Mouse (Mus musculus) limb, embryonic 13.5 days (tissue): ENCODE measurements around the gene Id1. TPM values are rescaled to one million over a fixed set of nuclear protein-coding genes. Genes with fewer than 3 reads are reported as not detected.
A peak's percentile ranks its signal among the peaks of the same experiment; 100 is the strongest.

Experiments used
- ATAC-seq: fragments of 200-750 bp; cut with Nextera tagmentation; 2 replicates; pipeline ENCODE4 v1.8.0; 2017; ENCODE audit warnings: low read depth, moderate number of reproducible peaks, moderate TSS enrichment; ENCODE audit not compliant: low FRiP score
- H3K27ac ChIP-seq: fragments of 300-500 bp; sonication (generic); 2 replicates; pipeline ENCODE4 v1.5.1; 2015; ENCODE audit warnings: inconsistent platforms, mild to moderate bottlenecking, moderate library complexity
- H3K27me3 ChIP-seq: fragments of 300-500 bp; sonication (generic); 2 replicates; pipeline ENCODE4 v1.6.1; 2015; ENCODE audit warnings: mild to moderate bottlenecking, inconsistent platforms
- H3K36me3 ChIP-seq: fragments of 300-500 bp; sonication (generic); 2 replicates; pipeline ENCODE4 v1.6.1; 2015; ENCODE audit warnings: inconsistent platforms, mild to moderate bottlenecking, moderate library complexity
- H3K4me1 ChIP-seq: fragments of 300-500 bp; sonication (generic); 2 replicates; pipeline ENCODE4 v1.6.1; 2015; ENCODE audit warnings: inconsistent platforms
- H3K4me2 ChIP-seq: fragments of 300-500 bp; sonication (generic); replicated peaks from 2 replicates; pipeline ENCODE4 v1.6.1; 2015; ENCODE audit warnings: inconsistent platforms, mild to moderate bottlenecking, moderate library complexity
- H3K4me3 ChIP-seq: fragments of 300-500 bp; sonication (generic); 2 replicates; pipeline ENCODE4 v1.5.1; 2015; ENCODE audit warnings: moderate library complexity, mild to moderate bottlenecking, inconsistent platforms
- H3K9ac ChIP-seq: fragments of 300-500 bp; sonication (generic); 2 replicates; pipeline ENCODE4 v1.6.1; 2015; ENCODE audit warnings: mild to moderate bottlenecking, inconsistent platforms
- H3K9me3 ChIP-seq: fragments of 300-500 bp; sonication (generic); 2 replicates; pipeline ENCODE4 v1.6.1; 2016; ENCODE audit warnings: inconsistent platforms
- WGBS: fragments of 180-500 bp; shearing (Covaris S2); methylation state at CpG from one replicate; pipeline ENCODE4 v1.1.7; 2015; 5-methylcytosine and 5-hydroxymethylcytosine counted together
- polyA plus RNA-seq: library from polyadenylated mRNA; unstranded; fragments of >200 nt; fragmentation: Nextera tagmentation; extraction: Ambion mirVana; gene quantifications from 2 replicates; pipeline ENCODE4 v1.2.1, GENCODE M21; 2015

The Id1 gene
- polyA plus RNA-seq, 1 experiment from 2014 or later = 236 TPM

DNA sequence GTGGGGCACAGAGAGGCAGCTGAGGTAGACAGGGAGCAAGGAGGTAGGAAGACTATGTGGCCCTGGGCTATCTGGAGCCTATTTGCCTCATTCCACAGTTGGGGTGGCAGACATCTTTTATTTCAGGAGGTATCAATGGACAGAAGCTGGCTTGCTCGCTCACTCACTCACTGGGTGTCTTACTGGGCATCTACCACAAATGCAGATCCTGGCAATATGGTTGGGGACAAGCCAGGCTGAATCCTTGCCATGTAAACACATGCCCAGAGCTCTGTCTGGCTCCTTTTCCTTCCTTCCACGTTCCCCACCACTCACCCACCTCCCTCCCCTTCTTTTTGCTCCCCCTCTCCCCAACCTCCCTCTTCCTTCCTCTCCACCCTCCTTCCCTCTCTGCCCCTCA lies 21.4 kb downstream of the Id1 start:
- no peaks in the 10 kb centered on the region for H3K9me3 ChIP-seq
- H3K4me3 ChIP-seq = no peak overlapping the region
- peaks cover 2% of the 10 kb centered on the region; the same call in 1 of the 2 replicates for H3K36me3 ChIP-seq
- ATAC-seq = no peak
- WGBS = 54% methylated on average over 2 of the region's 2 CpGs
- no peak overlapping the region for H3K27ac ChIP-seq
- no peaks in the 10 kb centered on the region for H3K27me3 ChIP-seq
- H3K4me1 ChIP-seq = peaks cover 24% of the 10 kb centered on the region
- H3K4me2 ChIP-seq = no peak overlapping the region
- no peak overlapping the region for H3K9ac ChIP-seq

DNA sequence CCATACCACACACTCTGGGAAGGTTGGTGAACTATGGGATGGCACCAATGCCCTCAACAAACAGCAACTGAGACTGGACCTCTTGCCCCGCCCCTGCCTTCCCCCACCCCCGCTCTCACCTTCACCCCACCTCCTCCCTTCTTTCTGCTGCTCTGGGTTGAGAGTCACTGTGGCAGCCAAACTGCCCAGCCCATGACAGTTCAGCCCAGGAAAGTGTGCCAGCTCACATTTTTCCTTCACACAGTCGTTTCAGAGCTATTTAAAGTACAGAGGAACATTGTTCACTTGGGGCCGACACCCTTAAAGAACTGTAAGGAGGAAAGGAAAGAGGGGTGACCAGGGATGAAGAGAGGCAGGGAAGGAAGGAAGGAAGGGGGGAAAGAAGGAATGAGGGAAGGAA lies 22.3 kb downstream of the Id1 start:
- Histone ChIP-seq H3K9ac (no peak overlapping the region), H3K4me2 (no peak overlapping the region), H3K4me1 (peaks cover 24% of the 10 kb centered on the region), H3K4me3 (no peak overlapping the region), H3K27ac (no peak overlapping the region; the same call in 1 of the 2 replicates), H3K36me3 (peaks cover 2% of the 10 kb centered on the region; the same call in 1 of the 2 replicates), H3K9me3 (no peaks in the 10 kb centered on the region), H3K27me3 (no peaks in the 10 kb centered on the region)
- ATAC-seq = no peak
- 57% methylated on average over 4 of the region's 4 CpGs for WGBS

DNA sequence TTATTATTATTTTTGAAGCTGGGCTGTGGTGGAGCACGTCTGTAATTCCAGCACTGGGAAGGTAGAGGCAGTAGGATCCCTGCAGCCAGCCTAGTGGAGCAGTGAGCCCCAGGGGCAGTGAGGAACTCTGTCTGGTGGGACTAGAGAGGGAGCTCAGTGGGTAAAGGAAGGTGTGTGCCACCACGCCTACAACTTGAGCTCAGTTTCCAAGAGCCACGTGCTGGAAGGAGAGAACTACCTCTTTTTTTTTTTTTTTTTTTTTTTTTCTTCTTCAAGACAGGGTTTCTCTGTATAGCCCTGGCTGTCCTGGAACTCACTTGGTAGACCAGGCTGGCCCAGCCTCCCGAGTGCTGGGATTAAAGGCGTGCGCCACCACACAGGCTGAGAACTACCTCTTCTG lies 27.3 kb downstream of the Id1 start:
- no peak overlapping the region for H3K27ac ChIP-seq
- no peaks in the 10 kb centered on the region for H3K27me3 ChIP-seq
- H3K9ac ChIP-seq = no peak overlapping the region; the same call in 1 of the 2 replicates
- no peak overlapping the region for H3K4me3 ChIP-seq
- no peak overlapping the region for H3K4me2 ChIP-seq
- H3K36me3 ChIP-seq = peaks cover 2% of the 10 kb centered on the region; the same call in 1 of the 2 replicates
- ATAC-seq = no peak
- H3K4me1 ChIP-seq = peaks cover 41% of the 10 kb centered on the region
- H3K9me3 ChIP-seq = no peaks in the 10 kb centered on the region
- 77% methylated on average over 6 of the region's 6 CpGs for WGBS

DNA sequence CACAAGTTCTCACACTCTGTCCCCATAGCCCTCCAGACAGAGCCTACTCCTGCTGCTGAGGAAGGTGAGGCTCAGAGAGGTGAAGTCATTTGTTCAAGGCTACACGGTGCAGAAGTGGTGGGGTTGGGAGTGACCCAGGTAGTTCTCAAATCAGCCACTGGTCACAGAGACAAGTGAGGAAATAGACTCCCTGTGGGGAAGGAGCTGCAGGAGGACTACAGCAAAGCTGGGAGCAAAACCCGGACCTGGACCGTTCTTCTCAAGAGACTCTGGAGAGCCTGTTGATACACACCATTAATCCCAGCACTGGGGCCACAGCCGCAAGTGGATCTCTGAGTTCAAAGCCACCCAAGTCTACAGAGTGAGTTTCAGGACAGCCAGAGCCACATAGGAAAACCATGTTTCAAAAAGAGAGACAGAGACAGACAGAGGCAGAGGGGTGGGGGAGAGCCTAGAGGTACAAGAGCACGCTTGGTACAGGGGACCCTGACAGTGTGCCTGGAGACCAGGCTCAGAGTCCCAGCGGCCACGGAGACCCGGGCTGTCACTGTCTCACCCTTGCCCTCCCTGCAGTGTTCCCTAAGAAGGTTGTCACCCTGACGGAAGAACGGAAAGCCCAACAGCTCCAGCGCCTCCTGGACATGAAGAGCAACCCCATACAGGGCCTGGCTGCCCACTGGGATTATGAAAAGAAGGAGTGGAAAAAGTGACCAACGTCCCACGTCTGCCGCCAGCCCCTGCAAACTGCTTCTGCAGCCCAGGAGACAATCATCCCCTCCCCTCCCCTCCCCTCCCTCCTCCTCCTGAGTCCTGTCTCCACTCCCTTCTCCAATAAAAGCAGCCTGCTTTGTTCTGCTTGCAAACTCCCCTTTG lies 28.4 kb downstream of the Id1 start:
- no peak overlapping the region for H3K4me3 ChIP-seq
- peak overlapping the region; percentile 46 for H3K4me2 ChIP-seq
- peaks cover 2% of the 10 kb centered on the region; the same call in 1 of the 2 replicates for H3K36me3 ChIP-seq
- no peak for ATAC-seq
- H3K27me3 ChIP-seq = no peaks in the 10 kb centered on the region
- H3K9ac ChIP-seq = peak overlapping the region; percentile 54
- 9% methylated on average over 14 of the region's 14 CpGs for WGBS
- H3K9me3 ChIP-seq = no peaks in the 10 kb centered on the region
- H3K4me1 ChIP-seq = peaks cover 38% of the 10 kb centered on the region
- no peak overlapping the region; the same call in 1 of the 2 replicates for H3K27ac ChIP-seq

DNA sequence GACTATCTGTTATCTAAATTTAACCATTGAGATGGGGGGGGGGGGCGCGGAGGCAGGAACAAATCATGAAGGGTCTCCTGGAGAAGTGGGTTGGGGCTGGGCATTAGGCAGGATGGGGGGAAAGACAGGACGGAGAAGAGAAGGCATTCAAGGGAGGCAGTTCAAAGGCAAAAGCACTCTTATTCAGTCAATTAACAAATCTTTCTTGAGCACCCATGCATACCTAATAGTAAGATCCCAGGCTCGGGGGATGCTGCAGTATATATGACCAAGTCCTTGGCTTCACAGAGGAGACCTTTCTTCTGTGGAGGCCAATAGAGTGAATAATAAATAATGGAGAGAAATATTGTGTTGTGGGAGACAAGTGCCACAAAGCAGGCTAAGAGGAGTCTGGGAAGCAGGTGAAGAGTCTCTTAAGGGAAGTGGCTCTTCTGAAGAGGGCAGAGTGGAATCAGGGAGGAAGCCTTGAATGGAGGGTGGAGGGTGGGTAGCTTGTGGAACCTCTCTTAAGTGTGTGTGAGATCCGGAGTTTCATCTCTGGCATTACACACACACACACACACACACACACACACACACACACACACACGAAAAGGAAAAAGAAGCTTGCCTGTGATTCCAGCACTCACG lies 29.1 kb downstream of the Id1 start:
- Histone ChIP-seq H3K4me1 (peaks cover 38% of the 10 kb centered on the region), H3K9ac (no peak overlapping the region), H3K36me3 (peaks cover 2% of the 10 kb centered on the region; the same call in 1 of the 2 replicates), H3K4me3 (no peak overlapping the region), H3K4me2 (peak overlapping the region; percentile 46), H3K27ac (no peak overlapping the region), H3K9me3 (no peaks in the 10 kb centered on the region), H3K27me3 (no peaks in the 10 kb centered on the region)
- 50% methylated on average over 5 of the region's 7 CpGs for WGBS
- ATAC-seq = no peak

DNA sequence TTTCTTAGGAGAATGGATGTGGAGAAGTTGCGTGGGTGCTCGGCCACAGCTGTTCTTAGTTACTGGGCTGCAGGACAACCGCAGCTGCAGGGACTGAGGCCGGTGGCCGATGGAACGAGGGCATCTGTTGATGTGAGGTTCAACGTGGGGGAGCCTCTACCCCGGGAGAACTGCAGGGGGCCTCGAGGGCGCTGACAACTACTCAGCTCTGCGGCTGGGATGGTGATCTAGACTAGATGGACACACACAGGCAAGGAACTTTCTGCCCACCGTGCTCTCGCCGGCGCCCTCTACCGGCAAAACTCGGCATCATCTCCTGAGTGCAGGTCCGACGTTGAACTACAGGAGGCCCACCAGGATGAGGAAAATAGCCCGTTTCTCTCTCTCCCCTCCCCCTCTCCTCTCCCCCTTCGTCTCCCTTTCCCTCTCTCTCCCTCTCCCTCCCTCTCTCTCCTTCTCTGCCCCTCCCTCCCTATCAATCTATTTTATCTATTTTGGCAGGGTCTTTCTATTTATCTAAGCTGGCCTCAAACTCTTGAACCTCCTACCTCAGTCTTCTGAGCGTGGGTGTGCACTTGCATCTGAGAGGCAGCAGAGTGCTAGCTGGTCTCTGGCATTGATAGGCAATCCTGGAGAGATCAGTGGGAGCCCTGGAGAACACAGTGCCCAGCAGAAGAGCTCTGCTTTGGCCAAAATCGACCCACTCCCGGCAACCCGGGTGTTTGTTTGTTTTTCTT lies 30.5 kb downstream of the Id1 start:
- WGBS = 15% methylated on average over 25 of the region's 25 CpGs
- Histone ChIP-seq H3K4me1 (peaks cover 38% of the 10 kb centered on the region), H3K9ac (no peak overlapping the region), H3K9me3 (no peaks in the 10 kb centered on the region), H3K27me3 (no peaks in the 10 kb centered on the region), H3K36me3 (no peaks in the 10 kb centered on the region), H3K4me2 (peak overlapping the region; percentile 46), H3K27ac (peak overlapping the region; percentile 55; the same call in 1 of the 2 replicates), H3K4me3 (no peak overlapping the region)
- peak; percentile 54; the same call in 1 of the 2 replicates for ATAC-seq

DNA sequence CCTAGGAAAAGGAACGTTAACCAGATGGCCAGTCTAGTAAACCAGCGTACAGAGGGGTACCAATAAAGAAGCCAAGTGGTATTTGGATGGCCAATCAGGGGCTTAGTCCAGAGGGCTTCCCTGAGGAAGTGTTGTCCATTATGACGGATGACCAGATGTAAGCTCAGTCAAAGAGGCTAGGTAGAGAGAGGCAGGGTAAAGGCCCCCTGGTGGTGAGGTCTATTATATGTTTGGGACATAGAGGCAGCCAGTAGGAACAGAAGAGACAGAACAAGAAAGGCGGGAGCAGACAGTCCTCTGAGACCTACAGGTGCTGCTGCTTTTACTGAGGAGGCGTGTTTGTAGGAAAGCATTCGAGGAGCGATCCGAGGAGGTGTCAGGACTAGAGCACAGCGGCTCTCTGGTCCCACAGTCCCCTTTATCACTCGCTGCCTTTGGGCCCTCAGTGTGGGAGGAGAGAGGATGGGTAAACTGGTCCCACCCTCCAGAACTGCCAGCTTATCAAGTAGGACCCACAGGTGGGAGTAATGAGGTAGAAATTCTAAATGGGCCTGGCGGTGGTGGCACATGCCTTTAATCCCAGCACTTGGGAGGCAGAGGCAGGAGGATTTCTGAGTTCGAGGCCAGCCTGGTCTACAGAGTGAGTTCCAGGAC lies 31.7 kb downstream of the Id1 start:
- peaks cover 38% of the 10 kb centered on the region for H3K4me1 ChIP-seq
- no peak overlapping the region for H3K4me3 ChIP-seq
- H3K9ac ChIP-seq = no peak overlapping the region
- H3K27me3 ChIP-seq = no peaks in the 10 kb centered on the region
- no peaks in the 10 kb centered on the region for H3K36me3 ChIP-seq
- no peak for ATAC-seq
- 46% methylated on average over 12 of the region's 12 CpGs for WGBS
- no peak overlapping the region for H3K27ac ChIP-seq
- H3K4me2 ChIP-seq = no peak overlapping the region
- no peaks in the 10 kb centered on the region for H3K9me3 ChIP-seq

DNA sequence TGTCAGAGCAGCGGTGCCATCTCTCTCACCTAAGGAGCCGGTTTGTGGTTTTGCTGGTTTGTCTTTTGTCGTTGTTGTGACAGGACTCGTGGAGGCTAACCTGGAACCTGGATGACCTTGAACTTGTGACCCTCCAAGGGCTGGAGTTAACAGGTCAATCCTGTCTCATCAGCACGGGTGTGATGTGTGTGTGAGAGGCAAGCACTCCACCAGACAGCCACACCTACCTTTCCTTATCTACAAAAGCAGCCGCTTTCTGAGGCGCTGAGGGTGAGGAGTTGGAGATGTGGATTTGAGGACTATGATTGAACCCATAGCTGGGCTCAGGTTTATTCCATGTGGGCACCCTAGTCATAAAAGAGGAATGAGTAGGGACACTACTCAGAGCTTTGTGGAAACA lies 33.6 kb downstream of the Id1 start:
- Histone ChIP-seq H3K4me3 (no peak overlapping the region), H3K4me2 (no peak overlapping the region), H3K9ac (no peak overlapping the region), H3K4me1 (peaks cover 26% of the 10 kb centered on the region), H3K27me3 (no peaks in the 10 kb centered on the region), H3K27ac (no peak overlapping the region), H3K9me3 (no peaks in the 10 kb centered on the region), H3K36me3 (no peaks in the 10 kb centered on the region)
- ATAC-seq = no peak
- WGBS = 86% methylated on average over 7 of the region's 7 CpGs

DNA sequence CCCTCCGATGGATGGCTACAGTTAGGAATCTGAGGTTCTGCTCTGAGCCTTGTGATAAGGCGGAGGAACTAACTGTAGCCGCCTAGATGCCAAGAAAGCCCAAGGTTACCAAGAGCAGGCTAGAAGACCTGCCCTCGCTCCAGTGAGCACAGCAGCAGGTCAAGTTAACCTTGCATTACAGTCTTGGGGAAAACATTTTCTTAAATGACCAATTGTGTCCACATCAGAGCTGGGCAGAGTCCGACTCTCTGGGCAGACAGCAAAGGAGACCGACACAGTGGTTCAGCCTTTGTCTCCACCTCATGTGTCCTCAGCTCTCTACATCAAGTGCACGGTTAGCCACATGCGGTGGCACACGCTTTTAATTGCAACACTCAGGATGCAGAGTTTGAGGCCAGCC lies 35.5 kb downstream of the Id1 start:
- H3K9me3 ChIP-seq = no peaks in the 10 kb centered on the region
- H3K4me3 ChIP-seq = no peak overlapping the region
- 91% methylated on average over 9 of the region's 9 CpGs for WGBS
- peaks cover 10% of the 10 kb centered on the region; the same call in 1 of the 2 replicates for H3K4me1 ChIP-seq
- no peak overlapping the region for H3K4me2 ChIP-seq
- no peak for ATAC-seq
- H3K27ac ChIP-seq = no peak overlapping the region
- no peak overlapping the region for H3K9ac ChIP-seq
- H3K36me3 ChIP-seq = no peaks in the 10 kb centered on the region
- H3K27me3 ChIP-seq = no peaks in the 10 kb centered on the region

DNA sequence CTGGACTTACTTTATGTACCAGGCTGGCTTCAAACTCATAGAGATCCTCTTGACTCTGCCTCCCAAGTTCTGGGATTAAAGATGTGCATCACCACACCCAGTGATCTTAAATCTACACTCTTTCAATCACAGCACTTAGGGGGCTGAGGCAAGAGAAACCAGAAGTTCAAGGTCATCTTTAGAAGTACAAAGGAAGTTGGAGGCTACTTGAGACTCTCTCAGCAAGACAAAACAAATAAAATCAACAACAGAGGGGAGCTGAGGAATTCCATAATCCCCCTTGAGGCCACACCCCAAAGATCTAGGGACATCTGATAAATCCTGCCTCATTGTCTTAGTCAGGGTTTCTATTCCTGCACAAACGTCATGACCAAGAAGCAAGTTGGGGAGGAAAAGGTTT lies 36.2 kb downstream of the Id1 start:
- ATAC-seq = no peak
- Histone ChIP-seq H3K4me3 (no peak overlapping the region), H3K4me1 (peaks cover 4% of the 10 kb centered on the region; the same call in 1 of the 2 replicates), H3K36me3 (no peaks in the 10 kb centered on the region), H3K27ac (no peak overlapping the region), H3K4me2 (no peak overlapping the region), H3K27me3 (no peaks in the 10 kb centered on the region), H3K9me3 (no peaks in the 10 kb centered on the region), H3K9ac (no peak overlapping the region)
- 21% methylated on average over 1 of the region's 1 CpGs for WGBS

DNA sequence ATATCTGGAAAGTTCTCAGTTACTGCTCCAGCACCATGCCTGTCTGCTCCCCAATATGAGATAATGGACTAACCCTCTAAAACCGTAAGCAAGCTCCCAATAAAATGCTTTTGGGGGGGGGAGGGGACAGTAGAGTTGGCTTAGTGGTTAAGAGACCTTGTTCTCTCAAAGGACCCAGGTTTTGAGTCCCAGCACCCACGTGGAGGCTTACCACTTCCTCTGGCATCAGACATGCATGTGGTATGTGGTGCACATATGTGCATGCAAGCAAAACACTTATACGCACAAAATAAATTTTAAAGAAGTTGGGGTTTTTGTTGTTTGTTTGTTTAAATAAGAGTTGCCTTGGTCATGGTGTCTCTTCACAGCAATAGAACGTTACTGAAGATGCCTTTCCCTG lies 39.3 kb downstream of the Id1 start:
- no peak overlapping the region for H3K9ac ChIP-seq
- no peak overlapping the region for H3K27ac ChIP-seq
- 77% methylated on average over 4 of the region's 4 CpGs for WGBS
- no peak for ATAC-seq
- H3K4me1 ChIP-seq = no peaks in the 10 kb centered on the region
- no peak overlapping the region for H3K4me2 ChIP-seq
- H3K4me3 ChIP-seq = no peak overlapping the region
- H3K36me3 ChIP-seq = peaks cover 22% of the 10 kb centered on the region
- no peaks in the 10 kb centered on the region for H3K9me3 ChIP-seq
- H3K27me3 ChIP-seq = no peaks in the 10 kb centered on the region
